Mouse (Mus musculus): ENCODE data around the gene Gm49776. TPM values are rescaled to one million over a fixed set of nuclear protein-coding genes. Genes with fewer than 3 reads are reported as not detected.

Gene Gm49776
- polyA plus RNA-seq, 1 experiment = not detected

DNA sequence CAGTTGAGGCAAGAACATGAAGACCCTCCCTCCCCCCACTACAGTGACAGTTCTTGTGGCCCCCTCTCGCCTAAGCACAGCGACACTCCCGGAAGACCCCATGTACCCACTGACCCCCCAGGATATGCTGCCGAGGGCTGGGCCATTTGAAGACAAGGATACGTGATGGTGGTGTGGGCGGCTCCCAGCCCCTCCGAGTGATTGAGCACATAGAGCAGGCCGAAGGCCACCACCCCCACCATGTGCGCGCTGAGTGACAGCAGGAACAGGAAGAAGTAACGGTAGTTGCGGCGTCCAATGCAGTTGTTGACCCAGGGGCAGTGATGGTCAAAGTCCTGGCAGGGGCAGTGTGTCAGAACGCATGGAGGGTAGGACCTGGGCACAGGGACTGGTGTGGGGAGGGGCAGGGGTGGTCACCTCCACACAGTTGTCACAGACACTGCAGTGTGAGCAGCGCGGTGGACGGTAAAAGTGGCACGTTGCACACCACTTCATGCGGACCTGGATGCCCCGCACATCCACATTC lies 30.2 kb downstream of the Gm49776 start:
- Histone ChIP-seq H3K4me3 (replicated peaks) (no peak overlapping the region), H3K4me1 (ENCODE audit: control insufficient read depth) (peaks cover 2% of the 10 kb centered on the region), H3K9me3 (ENCODE audit: control insufficient read depth, low read length) (no peaks in the 10 kb centered on the region), H3K27me3 (ENCODE audit: control insufficient read depth) (peaks cover under 1% of the 10 kb centered on the region; the same call in 1 of the 2 replicates), H3K36me3 (ENCODE audit: control insufficient read depth) (peaks cover 20% of the 10 kb centered on the region; the same call in 1 of the 2 replicates)
- TF ChIP-seq GATA1 (IDR thresholded peaks at IDR 0.05; ENCODE audit: low read length) (no peak), TAL1 (IDR thresholded peaks at IDR 0.05; ENCODE audit: low read length) (0 out of 3 replicates have a peak, but pooled peaks have one; percentile 2)

DNA sequence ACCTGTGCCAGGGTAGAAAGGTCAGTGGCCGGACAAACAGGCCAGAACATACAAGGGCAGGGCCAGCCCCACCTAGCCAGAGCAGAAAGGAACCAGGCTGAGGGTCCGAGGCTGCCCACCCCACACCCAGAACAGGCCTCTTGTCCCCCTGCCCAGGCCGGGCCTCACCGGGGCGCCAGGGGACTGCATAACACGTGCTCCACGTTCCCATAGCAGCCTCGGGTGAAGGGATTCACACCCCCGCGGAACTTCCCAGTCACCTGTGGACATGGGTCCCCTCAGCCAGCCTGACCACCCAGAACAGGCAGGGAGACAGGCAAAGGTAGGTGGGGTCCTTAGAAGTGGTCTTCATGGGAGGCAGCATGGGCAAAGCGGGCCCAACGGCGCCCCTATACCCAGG lies 30.9 kb downstream of the Gm49776 start:
- no peak for TF ChIP-seq TAL1 (IDR thresholded peaks at IDR 0.05; ENCODE audit: low read length)
- TF ChIP-seq GATA1 (IDR thresholded peaks at IDR 0.05; ENCODE audit: low read length) = no peak
- Histone ChIP-seq H3K36me3 (ENCODE audit: control insufficient read depth) (peaks cover 24% of the 10 kb centered on the region), H3K4me3 (replicated peaks) (no peak overlapping the region), H3K9me3 (ENCODE audit: control insufficient read depth, low read length) (no peaks in the 10 kb centered on the region), H3K27me3 (ENCODE audit: control insufficient read depth) (no peaks in the 10 kb centered on the region), H3K4me1 (ENCODE audit: control insufficient read depth) (peaks cover 2% of the 10 kb centered on the region)

DNA sequence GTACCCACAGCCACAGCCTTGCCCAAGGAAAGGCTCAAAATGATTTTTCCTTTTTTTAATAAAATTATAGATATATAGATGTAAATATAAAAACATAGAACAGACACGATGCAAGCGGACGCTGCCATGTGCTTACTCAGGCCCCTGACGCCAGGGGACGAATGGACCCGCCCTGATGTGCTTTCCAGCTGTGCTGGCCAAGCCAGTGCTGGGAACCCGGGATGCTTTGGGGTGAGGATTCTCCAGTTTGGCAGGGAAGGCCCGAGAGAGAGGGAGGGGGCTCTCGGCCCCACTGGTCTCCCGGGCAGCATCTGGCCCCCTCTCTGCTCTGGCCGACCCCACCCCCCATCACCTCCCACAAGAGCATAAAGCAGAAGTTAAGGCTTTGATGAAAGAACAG lies 35.9 kb downstream of the Gm49776 start:
- TF ChIP-seq GATA1 (IDR thresholded peaks at IDR 0.05; ENCODE audit: low read length) (no peak), TAL1 (IDR thresholded peaks at IDR 0.05; ENCODE audit: low read length) (no peak)
- Histone ChIP-seq H3K27me3 (ENCODE audit: control insufficient read depth) (no peaks in the 10 kb centered on the region), H3K4me3 (replicated peaks) (no peak overlapping the region), H3K4me1 (ENCODE audit: control insufficient read depth) (no peaks in the 10 kb centered on the region), H3K9me3 (ENCODE audit: control insufficient read depth, low read length) (no peaks in the 10 kb centered on the region), H3K36me3 (ENCODE audit: control insufficient read depth) (peaks cover 19% of the 10 kb centered on the region)

DNA sequence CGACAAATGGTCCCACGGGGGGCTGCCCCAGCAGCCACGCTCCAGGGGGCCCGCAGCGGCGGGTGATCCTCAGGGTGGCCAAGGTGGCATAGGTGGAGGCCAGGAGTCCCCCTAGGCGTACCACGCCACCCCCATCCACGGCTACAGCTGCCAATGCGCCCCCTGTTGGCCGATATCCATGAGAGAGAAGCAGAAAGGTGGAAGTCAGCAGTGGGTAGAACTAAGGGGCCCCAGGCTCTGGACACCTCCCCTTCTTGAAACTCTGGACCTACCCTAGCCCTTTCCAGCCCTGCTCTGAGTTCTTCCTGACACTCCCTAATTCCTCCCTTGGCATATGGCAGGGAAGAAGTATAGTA lies 36.6 kb downstream of the Gm49776 start:
- peaks cover 18% of the 10 kb centered on the region for H3K36me3 ChIP-seq (ENCODE audit: control insufficient read depth)
- no peaks in the 10 kb centered on the region for H3K27me3 ChIP-seq (ENCODE audit: control insufficient read depth)
- TF ChIP-seq GATA1 (IDR thresholded peaks at IDR 0.05; ENCODE audit: low read length) (no peak), TAL1 (IDR thresholded peaks at IDR 0.05; ENCODE audit: low read length) (no peak)
- no peaks in the 10 kb centered on the region for H3K4me1 ChIP-seq (ENCODE audit: control insufficient read depth)
- H3K4me3 ChIP-seq (replicated peaks) = no peak overlapping the region
- no peaks in the 10 kb centered on the region for H3K9me3 ChIP-seq (ENCODE audit: control insufficient read depth, low read length)

DNA sequence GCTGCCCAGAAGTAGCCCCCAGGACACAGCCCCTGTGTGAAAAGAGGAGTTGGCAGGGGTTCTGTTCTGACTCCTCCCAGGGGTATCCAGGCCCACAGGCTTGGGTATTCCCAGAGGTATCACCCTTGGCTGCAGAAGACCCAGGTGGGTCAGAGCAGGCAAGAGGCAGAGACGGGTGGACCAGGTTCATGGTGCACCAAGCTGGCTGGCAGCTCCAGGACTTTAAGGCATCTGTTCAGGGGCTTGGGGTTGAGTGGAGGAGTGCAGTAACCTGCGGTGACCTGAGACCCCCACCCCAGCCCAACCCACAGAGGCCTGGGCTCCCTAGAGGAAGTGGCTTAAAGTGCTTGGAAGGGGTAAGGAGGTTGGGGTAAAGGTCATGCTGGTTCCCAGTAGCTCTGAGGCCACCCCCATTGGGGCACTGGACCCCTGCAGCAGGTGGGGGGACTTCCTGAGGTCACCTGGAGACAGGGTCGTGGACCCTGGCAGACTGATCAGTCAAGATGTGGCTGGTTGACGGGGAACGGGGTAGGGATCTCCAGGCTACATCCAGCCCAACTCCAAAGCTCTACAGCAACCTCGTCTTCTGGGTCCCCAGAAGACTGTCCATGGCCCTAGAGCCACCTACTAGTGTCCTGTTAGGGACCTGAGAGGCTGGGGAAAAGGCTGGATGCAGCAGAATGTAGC lies 37.1 kb downstream of the Gm49776 start:
- H3K9me3 ChIP-seq (ENCODE audit: control insufficient read depth, low read length) = no peaks in the 10 kb centered on the region
- TF ChIP-seq GATA1 (IDR thresholded peaks at IDR 0.05; ENCODE audit: low read length) (no peak), TAL1 (IDR thresholded peaks at IDR 0.05; ENCODE audit: low read length) (no peak)
- H3K4me3 ChIP-seq (replicated peaks) = no peak overlapping the region
- H3K36me3 ChIP-seq (ENCODE audit: control insufficient read depth) = peaks cover 16% of the 10 kb centered on the region
- H3K27me3 ChIP-seq (ENCODE audit: control insufficient read depth) = no peaks in the 10 kb centered on the region
- H3K4me1 ChIP-seq (ENCODE audit: control insufficient read depth) = no peaks in the 10 kb centered on the region

DNA sequence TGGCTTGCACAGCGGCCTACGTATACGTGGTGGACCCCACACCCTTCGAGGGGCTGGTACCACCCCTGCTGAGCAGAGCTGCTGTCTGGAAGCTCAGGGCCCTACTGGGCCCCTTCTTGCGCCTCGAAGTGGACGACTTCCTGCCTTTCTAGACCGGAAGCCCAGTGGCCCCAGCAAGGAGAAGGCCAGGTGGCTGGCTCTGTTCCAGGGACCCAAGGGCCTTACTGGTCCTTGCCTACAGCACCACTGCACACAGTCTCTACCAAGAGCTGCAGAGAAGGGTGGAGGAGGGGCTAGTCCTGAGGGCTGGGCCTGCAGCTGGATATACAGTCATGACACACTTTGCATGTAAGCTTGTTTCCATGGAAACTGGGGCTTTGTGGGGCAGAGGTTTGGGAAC lies 38.1 kb downstream of the Gm49776 start:
- H3K27me3 ChIP-seq (ENCODE audit: control insufficient read depth) = no peaks in the 10 kb centered on the region; the same call in 1 of the 2 replicates
- H3K36me3 ChIP-seq (ENCODE audit: control insufficient read depth) = peaks cover 13% of the 10 kb centered on the region
- no peak for TF ChIP-seq TAL1 (IDR thresholded peaks at IDR 0.05; ENCODE audit: low read length)
- TF ChIP-seq GATA1 (IDR thresholded peaks at IDR 0.05; ENCODE audit: low read length) = no peak

DNA sequence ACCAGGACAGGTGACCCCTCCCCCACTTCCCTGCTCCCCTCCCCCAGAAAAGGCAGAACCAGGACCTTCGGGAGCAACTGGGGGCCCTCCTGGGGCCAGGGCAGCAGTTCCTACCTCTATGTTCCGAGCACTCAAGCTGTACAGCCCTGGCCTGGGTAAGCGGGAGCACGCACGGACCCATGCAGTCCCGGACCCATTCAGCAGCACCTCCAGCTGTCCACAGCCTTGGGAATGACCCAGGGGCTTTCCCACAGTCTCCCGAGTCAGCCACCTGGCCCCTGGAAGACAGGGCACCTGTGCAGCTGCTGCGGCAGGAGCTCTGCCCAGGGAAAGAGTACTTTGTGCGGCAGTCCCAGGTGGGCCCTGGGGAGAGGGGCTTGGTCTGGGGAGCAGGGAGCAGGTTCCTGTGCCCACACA lies 39.5 kb downstream of the Gm49776 start:
- H3K4me3 ChIP-seq (replicated peaks) = no peak overlapping the region
- H3K9me3 ChIP-seq (ENCODE audit: control insufficient read depth, low read length) = no peaks in the 10 kb centered on the region
- TF ChIP-seq GATA1 (IDR thresholded peaks at IDR 0.05; ENCODE audit: low read length) (no peak), TAL1 (IDR thresholded peaks at IDR 0.05; ENCODE audit: low read length) (no peak)
- no peaks in the 10 kb centered on the region; the same call in 1 of the 2 replicates for H3K27me3 ChIP-seq (ENCODE audit: control insufficient read depth)
- H3K4me1 ChIP-seq (ENCODE audit: control insufficient read depth) = no peaks in the 10 kb centered on the region
- peaks cover 4% of the 10 kb centered on the region for H3K36me3 ChIP-seq (ENCODE audit: control insufficient read depth)

More for the DNA sequence above, 38.1 kb downstream of the Gm49776 start:
- H3K9me3 ChIP-seq (ENCODE audit: control insufficient read depth, low read length) = no peaks in the 10 kb centered on the region
- no peak overlapping the region for H3K4me3 ChIP-seq (replicated peaks)
- no peaks in the 10 kb centered on the region for H3K4me1 ChIP-seq (ENCODE audit: control insufficient read depth)

DNA sequence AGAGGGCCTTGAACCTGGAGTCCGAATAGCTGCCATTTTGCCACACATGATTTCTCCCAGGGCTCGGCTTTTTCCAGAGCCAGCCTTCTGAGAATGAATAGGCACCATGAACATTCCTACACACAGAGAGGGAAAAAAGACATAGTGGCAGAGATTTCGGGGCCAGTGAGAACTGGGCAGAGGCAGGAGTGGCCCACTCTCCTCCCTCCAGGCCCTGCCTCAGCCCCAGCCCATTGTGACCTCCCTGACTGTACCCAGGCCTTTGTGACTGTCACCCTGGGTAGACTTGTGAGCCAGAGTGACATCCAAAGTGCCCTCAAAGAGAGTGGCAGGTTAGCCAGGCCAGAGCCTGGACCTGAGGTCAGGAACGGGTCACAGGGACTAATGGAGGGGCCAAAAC lies 40.5 kb downstream of the Gm49776 start, which contains the start of gene Ccdc188:
Ccdc188 (plus strand) TSS at position 301 of the 400 bp plus-strand sequence.
- Histone ChIP-seq H3K4me3 (replicated peaks) (no peak within 1 kb of the TSS), H3K36me3 (ENCODE audit: control insufficient read depth) (peaks cover under 1% of the 10 kb centered on the region; the same call in 1 of the 2 replicates), H3K27me3 (ENCODE audit: control insufficient read depth) (no peaks in the 10 kb centered on the region; the same call in 1 of the 2 replicates), H3K9me3 (ENCODE audit: control insufficient read depth, low read length) (no peaks in the 10 kb centered on the region), H3K4me1 (ENCODE audit: control insufficient read depth) (no peaks in the 10 kb centered on the region)
- TF ChIP-seq TAL1 (IDR thresholded peaks at IDR 0.05; ENCODE audit: low read length) (no peak), GATA1 (IDR thresholded peaks at IDR 0.05; ENCODE audit: low read length) (no peak)

DNA sequence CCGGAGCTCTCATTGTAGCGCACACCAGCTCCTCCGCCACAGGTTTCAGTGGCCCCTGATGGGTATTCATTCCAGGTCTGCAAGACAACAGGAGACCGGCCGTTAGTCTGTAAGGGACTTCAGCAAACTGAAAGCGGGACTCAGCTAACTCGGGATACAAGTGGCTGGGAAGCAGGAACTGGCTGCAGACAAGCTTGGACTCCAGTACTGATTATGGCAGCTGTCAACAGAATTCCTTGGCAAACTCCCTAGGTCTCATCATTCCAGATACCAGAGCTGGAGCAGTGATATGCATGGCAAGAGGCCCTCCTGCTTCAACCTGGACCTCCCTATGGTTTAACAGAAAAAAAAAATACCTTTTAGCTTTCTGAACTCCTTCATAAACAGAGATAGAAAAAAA lies 43.3 kb downstream of the Gm49776 start:
- Histone ChIP-seq H3K36me3 (ENCODE audit: control insufficient read depth) (no peaks in the 10 kb centered on the region), H3K9me3 (ENCODE audit: control insufficient read depth, low read length) (no peaks in the 10 kb centered on the region), H3K27me3 (ENCODE audit: control insufficient read depth) (no peaks in the 10 kb centered on the region; the same call in 1 of the 2 replicates), H3K4me1 (ENCODE audit: control insufficient read depth) (peaks cover 5% of the 10 kb centered on the region), H3K4me3 (replicated peaks) (no peak overlapping the region)
- TF ChIP-seq TAL1 (IDR thresholded peaks at IDR 0.05; ENCODE audit: low read length) (no peak), GATA1 (IDR thresholded peaks at IDR 0.05; ENCODE audit: low read length) (no peak)

Data from erythroblast, embryonic 14.5 days (primary cell).